Mouse (Mus musculus) lung, adult 10 weeks (tissue): ENCODE data around the gene Fam216a. TPM values are rescaled to one million over a fixed set of nuclear protein-coding genes. Genes with fewer than 3 reads are reported as not detected.

Experiments
- polyA plus RNA-seq: library from polyadenylated mRNA; stranded (reverse); fragments of 350-450 nt; fragmentation: Illumina TruSeq; extraction: RNeasy Lipid Tissue Mini Kit (QIAGEN cat#74804); gene quantifications from one replicate; pipeline ENCODE4 v1.2.3, GENCODE M21; 2014; ENCODE audit warnings: low read depth, low replicate concordance; ENCODE audit not compliant: insufficient read depth

Gene Fam216a
- 22.4 TPM for polyA plus RNA-seq

DNA sequence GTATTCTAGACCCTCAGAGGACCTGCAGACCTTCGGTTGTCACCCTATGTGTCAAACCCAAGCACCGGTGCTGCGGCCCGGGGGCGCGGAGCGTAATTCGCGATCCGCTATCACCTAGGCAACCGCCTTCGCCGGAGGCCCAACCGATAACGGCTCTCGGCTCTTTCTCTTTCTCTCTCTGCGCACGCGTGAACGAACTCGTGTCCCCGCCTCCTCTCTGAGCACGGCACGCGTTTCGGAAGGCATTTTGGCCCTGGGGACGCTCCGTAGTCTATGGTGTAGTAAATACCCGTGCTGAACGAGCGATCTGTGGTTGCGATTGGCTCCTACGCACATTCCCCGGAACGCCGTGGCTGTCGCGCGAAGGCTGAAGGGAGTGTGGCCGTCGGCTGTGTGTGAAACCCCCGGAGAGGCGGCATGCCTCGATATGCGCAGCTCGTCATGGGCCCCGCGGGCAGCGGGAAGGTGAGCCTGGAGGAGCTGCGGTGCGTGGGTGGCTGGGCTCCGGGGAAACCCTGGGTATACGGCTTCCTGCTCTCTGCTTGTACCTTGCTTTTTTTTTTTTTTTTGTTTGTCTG is at the start of gene Fam216a:
Gene Fam216a, minus strand, starts transcription at position 173 of the 578 bp plus-strand sequence.

DNA sequence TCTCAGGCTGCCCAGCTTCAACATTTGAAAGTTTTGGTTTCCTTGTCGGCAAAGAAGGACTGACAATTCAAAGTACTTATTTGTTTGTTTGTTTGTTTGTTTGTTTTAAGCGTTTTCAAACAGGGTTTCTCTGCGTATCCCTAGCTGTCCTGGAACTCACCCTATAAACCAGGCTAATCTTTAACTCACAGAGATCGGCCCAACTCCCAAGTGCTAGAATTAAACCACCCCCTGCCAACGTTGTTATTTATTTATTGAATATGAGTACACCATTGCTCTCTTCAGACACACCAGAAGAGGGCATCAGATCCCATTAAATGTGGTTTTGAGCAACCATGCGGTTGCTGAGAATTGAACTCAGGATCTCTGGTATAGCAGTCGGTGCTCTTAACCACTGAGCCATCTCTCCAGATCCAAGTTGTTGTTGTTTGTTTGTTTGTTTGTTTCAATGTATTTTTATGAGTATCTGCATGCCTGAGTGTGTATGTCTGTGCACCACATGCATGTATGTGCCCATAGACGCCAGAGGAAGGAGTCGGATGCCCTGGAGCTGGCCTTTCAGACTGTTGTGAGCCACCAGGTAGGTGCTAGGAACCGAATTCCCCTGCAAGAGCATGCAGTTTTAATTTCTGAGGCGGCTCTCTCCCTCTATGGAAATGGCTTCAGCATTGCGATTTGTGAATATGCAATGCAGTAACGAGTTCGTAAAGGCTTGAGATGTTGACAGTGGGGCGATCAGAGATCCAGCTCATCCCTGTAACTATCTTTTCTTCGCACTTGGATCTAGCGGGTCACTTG is 49.3 kb upstream of the Fam216a start, which contains the start of gene Anapc7:
Gene Anapc7, plus strand, starts transcription at position 423 of the 798 bp plus-strand sequence.

DNA sequence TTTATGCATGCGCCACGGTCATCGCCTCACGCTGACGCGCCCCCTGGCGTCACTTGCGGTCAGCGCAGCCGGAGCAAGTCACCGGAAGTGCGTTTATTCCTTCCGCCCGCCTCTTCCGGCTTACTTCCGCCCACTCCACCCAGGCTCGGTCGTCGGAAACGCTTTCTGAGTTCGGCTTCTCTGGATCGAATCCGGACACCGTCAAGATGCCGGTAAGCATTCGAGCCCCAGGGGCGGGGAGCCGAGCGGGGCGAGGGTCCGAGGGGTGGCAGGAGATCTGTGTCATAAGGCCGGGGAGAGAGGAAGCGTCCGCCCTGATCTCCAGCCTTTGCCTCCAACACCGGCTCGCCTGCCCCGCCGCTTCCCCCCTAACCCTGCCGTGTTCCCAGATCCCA is 19.6 kb upstream of the Fam216a start, which contains the start of gene Arpc3:
Gene Arpc3, plus strand, starts transcription at position 93 of the 395 bp plus-strand sequence.

GRCm38 (mm10) chr5:122371591-122372191 is 473 bp downstream of the Fam216a start, which contains the start of gene Gpn3:
TSS of gene Gpn3 (plus strand) at chr5:122371876.

GRCm38 (mm10) chr5:122353807-122354491 is 18.2 kb downstream of the Fam216a start, which contains the start of the genes Rad9b and Vps29:
TSS of gene Rad9b (minus strand) at chr5:122354233.
TSS of gene Vps29 (plus strand) at chr5:122354369.

Other genes with a start within 250 kb of the Fam216a start
- 0.51 TPM for gene Ccdc63, start 231.5 kb downstream of the Fam216a start, polyA plus RNA-seq
- gene Ppp1cc, start 214.1 kb downstream of the Fam216a start, polyA plus RNA-seq: 120 TPM
- 16.2 TPM for gene Hvcn1, start 165.6 kb downstream of the Fam216a start, polyA plus RNA-seq
- gene Tctn1, start 107.9 kb downstream of the Fam216a start, polyA plus RNA-seq: 4.1 TPM
- 12.7 TPM for gene Pptc7, start 88.0 kb downstream of the Fam216a start, polyA plus RNA-seq
- gene Rad9b, start 18.1 kb downstream of the Fam216a start, polyA plus RNA-seq: 1.3 TPM
- gene Vps29, start 18.0 kb downstream of the Fam216a start, polyA plus RNA-seq: 92.0 TPM
- 21.9 TPM for gene Gpn3, start 488 bp downstream of the Fam216a start, polyA plus RNA-seq
- 325 TPM for gene Arpc3, start 19.5 kb upstream of the Fam216a start, polyA plus RNA-seq
- 17.9 TPM for gene Anapc7, start 49.3 kb upstream of the Fam216a start, polyA plus RNA-seq
- 104 TPM for gene Atp2a2, start 129.9 kb upstream of the Fam216a start, polyA plus RNA-seq
- gene Ift81, start 242.2 kb upstream of the Fam216a start, polyA plus RNA-seq: 12.6 TPM